Mouse (Mus musculus) layer of hippocampus, postnatal 14 days (tissue): ENCODE data around the gene Gm10799. TPM values are rescaled to one million over a fixed set of nuclear protein-coding genes. Genes with fewer than 3 reads are reported as not detected.

ENCODE experiments used
- DNase-seq, 2 experiments: peaks; one replicate each; pipeline ENCODE4 v3.0.0; 2021 to 2022; ENCODE audit warnings: low spot score in 2 of 2, mixed read lengths in 1 of 2
- total RNA-seq, 2 experiments: library from RNA; stranded (reverse); gene quantifications; 2 replicates each; pipeline ENCODE4 v1.2.3; 2021

Gm10799 gene
- total RNA-seq, 2 experiments from 2014 or later = not detected

DNA sequence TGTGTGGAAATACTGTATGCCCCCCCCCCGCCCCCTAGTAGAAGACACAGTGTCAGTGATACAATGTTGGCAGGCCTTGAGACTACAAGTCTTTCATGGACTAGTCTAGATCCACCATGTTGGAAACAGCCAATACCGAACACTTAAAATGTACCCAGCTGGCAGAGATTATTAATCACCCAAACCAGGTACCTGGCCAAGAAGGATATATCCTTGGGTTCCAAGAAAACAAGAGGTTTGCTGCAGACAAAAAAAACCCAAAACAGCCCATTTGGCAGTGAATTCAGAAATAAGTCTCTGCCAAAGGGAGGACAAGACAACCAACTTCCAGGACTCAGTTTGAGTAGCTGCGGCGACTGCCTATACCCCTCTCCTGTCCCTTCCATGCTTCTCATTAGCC, 43.7 kb downstream of the Gm10799 start:
- DNase-seq = no peak

DNA sequence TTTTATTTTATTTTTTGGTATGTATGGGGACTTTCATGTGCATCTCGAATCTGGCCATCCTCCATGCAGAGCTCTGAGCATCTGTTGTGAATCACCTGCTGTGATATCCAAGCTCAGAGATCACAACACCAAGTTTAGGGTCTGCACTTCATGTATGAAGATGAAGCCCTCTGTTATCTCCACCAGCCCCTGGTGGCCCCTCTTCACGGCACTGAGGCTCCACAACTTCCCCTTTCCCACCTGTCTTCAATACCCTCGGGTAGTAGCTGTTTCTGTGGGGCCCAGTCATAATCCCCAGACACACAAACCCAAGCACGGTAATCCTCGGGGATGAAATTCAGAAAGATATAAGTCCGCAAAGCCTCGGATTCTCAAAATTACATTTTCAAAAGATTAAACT, 45.3 kb downstream of the Gm10799 start:
- no peak for DNase-seq

Other genes starting within 250 kb of the Gm10799 start
- gene Lmo2, start 110.6 kb downstream of the Gm10799 start, total RNA-seq = 10 to 100 TPM; 19.8 to 25.5 TPM
- gene Fbxo3, start 40.8 kb downstream of the Gm10799 start, total RNA-seq = 10 to 100 TPM; 43.2 to 48.3 TPM
- gene 4931422A03Rik, start 40.2 kb downstream of the Gm10799 start, total RNA-seq = not detected
- not detected for gene Gm10912, start 2.7 kb downstream of the Gm10799 start, total RNA-seq
- gene Cd59b, start 1.3 kb upstream of the Gm10799 start, total RNA-seq = under 1 TPM; 0.88 to 0.99 TPM
- gene Cd59a, start 27.3 kb upstream of the Gm10799 start, total RNA-seq = 1 to 10 TPM; 4.4 to 5.5 TPM
- not detected for gene A930018P22Rik, start 54.2 kb upstream of the Gm10799 start, total RNA-seq